ENCODE assay signal across 22 mouse cellular contexts in genomic region chr7:122167203-122167602, GRCm38 (mm10). TPM values are rescaled to one million over a fixed set of nuclear protein-coding genes. Genes with fewer than 3 reads are reported as not detected.
A peak's percentile ranks its signal among the peaks of the same experiment; 100 is the strongest.
DNase-seq lines count a peak whose midpoint lies in the region; TF ChIP-seq lines count a peak whose summit lies in the region.
"Had no signal": no experiment of that assay in that cellular context is flagged by ENCODE, and none has a peak within 500 bp of the region (broad histone marks: within the 10 kb centered on the region; RNA-seq: fewer than 3 reads in every experiment).

No protein-coding gene starts in this region.

- peaks cover 26% of the 10 kb centered on the region for H3K79me3 ChIP-seq in C2C12 (ENCODE audit: low read depth)

- DNase-seq in heart, adult 11 months, result peak; percentile 70
- DNase-seq in heart, embryonic 10.5 days (ENCODE audit: low spot score), result no peak
- DNase-seq in thymus, postnatal 0 days (ENCODE audit: low spot score), result no peak
- DNase-seq in cerebellum, adult 8-10 months, result no peak
- DNase-seq: adrenal gland, adult 2 months; adrenal gland, adult 8-10 months; adrenal gland, postnatal 10 days; adrenal gland, postnatal 14 days; adrenal gland, postnatal 25 days; adrenal gland, postnatal 36 days; B cell, adult 2 months; cerebellum, adult 11 months; cerebellum, adult 11-12 months; cerebellum, adult 18-20 months; cerebellum, adult 2 months had no signal

- WGBS in heart, embryonic 10.5 days, result 90% methylated on average over 7 of the region's 7 CpGs

- no peaks in the 10 kb centered on the region for H3K4me1 ChIP-seq in heart, embryonic 10.5 days

- peak overlapping the region; percentile 38 for H3K4me2 ChIP-seq in myocyte (ENCODE audit: low read depth)

- H3K36me3 ChIP-seq in heart, embryonic 10.5 days, result peaks cover 83% of the 10 kb centered on the region
- H3K36me3 ChIP-seq in C2C12 (ENCODE audit: control insufficient read depth, insufficient read depth) (peaks cover 71% of the 10 kb centered on the region), myocyte (ENCODE audit: control insufficient read depth, insufficient read depth) (peaks cover 20% of the 10 kb centered on the region)

- no peak overlapping the region for H3ac ChIP-seq in C2C12 (ENCODE audit: control insufficient read depth, insufficient read length, low read depth)
- no peak overlapping the region for H3ac ChIP-seq in myocyte (ENCODE audit: control insufficient read depth, insufficient read length)

- no peaks in the 10 kb centered on the region for H3K9me3 ChIP-seq in heart, embryonic 10.5 days
- H3K9me3 ChIP-seq: G1E had no signal

- no peaks in the 10 kb centered on the region for H3K27me3 ChIP-seq in heart, embryonic 10.5 days (ENCODE audit: insufficient read depth, poor library complexity, severe bottlenecking)
- no peaks in the 10 kb centered on the region for H3K27me3 ChIP-seq in C2C12 (ENCODE audit: control insufficient read depth, insufficient read depth, insufficient read length)
- H3K27me3 ChIP-seq in myocyte (ENCODE audit: control insufficient read depth, insufficient read depth, insufficient read length), result no peaks in the 10 kb centered on the region
- H3K27me3 ChIP-seq: CH12.LX, Patski had no signal

- no peak overlapping the region for H3K4me3 ChIP-seq in heart, embryonic 10.5 days
- H3K4me3 ChIP-seq in C2C12 (ENCODE audit: insufficient read depth, poor library complexity, severe bottlenecking), result no peak overlapping the region
- H3K4me3 ChIP-seq in myocyte, result no peak overlapping the region

- H3K79me2 ChIP-seq in C2C12 (ENCODE audit: control insufficient read depth, insufficient read depth) (peaks cover 30% of the 10 kb centered on the region), myocyte (ENCODE audit: control insufficient read depth, insufficient read depth) (peaks cover 5% of the 10 kb centered on the region)

- TF ChIP-seq CTCF in C2C12 (IDR thresholded peaks at IDR 0.05; ENCODE audit: control insufficient read depth, insufficient read depth, insufficient read length), result no peak

- no peak for TF ChIP-seq POLR2A in myocyte (IDR thresholded peaks at IDR 0.05; ENCODE audit: insufficient read length, low read depth)

- no peak overlapping the region for H3K27ac ChIP-seq in heart, embryonic 10.5 days

TF ChIP-seq in C2C12, 6 proteins besides CTCF, POLR2A, EP300 and RAD21:
- TF ChIP-seq USF1 (IDR thresholded peaks at IDR 0.05; ENCODE audit: low read depth) (no peak), MYOD1 (IDR thresholded peaks at IDR 0.05; ENCODE audit: control insufficient read depth, insufficient read length, low read depth) (peak; percentile 96)
TF ChIP-seq in C2C12: peak in this region for 1.

TF ChIP-seq in myocyte, 11 proteins besides CTCF, POLR2A, EP300 and RAD21:
- TF ChIP-seq REST (IDR thresholded peaks at IDR 0.05; ENCODE audit: insufficient read depth, insufficient read length) (no peak), E2F4 (IDR thresholded peaks at IDR 0.05; ENCODE audit: insufficient read depth) (no peak), POLR2AphosphoS2 (IDR thresholded peaks at IDR 0.05; ENCODE audit: insufficient read length, low read depth) (no peak), MYOD1 (IDR thresholded peaks at IDR 0.05; ENCODE audit: control insufficient read depth in 1 of 3, insufficient read length in 2 of 3, low read depth in 2 of 3) (peak; percentile 92 to 100 (median 98)), MYOG (IDR thresholded peaks at IDR 0.05; ENCODE audit: control insufficient read depth in 1 of 3, insufficient read depth in 1 of 3, insufficient read length in 2 of 3, low read depth in 2 of 3) (peak in 1 of 3 experiments; percentile 73), TCF3 (IDR thresholded peaks at IDR 0.05; ENCODE audit: insufficient read length, low read depth) (peak; percentile 60), USF1 (IDR thresholded peaks at IDR 0.05; ENCODE audit: low read depth) (no peak), MAX (IDR thresholded peaks at IDR 0.05; ENCODE audit: low read depth) (no peak), SRF (IDR thresholded peaks at IDR 0.05; ENCODE audit: control insufficient read depth, insufficient read length, low read depth) (no peak), TCF12 (IDR thresholded peaks at IDR 0.05; ENCODE audit: insufficient read depth, poor library complexity, severe bottlenecking) (peak; percentile 78), CEBPB (IDR thresholded peaks at IDR 0.05; ENCODE audit: insufficient read depth, poor library complexity, severe bottlenecking) (no peak)

RNA-seq across cellular contexts. Expression of gene Plk1, which starts 8.0 kb away (rescaled TPM):
- polyA plus RNA-seq in heart, embryonic 10.5 days (2016; fragmentation: Nextera tagmentation; extraction: Ambion mirVana), result 143 and 172 TPM in 2 replicates
- polyA plus RNA-seq in C2C12 (2012; fragmentation: generic; extraction: Trizol) (161 TPM), myocyte (2012; fragmentation: generic; extraction: Trizol) (57.8 TPM)
- polyA plus RNA-seq in thymus, postnatal 0 days (2015; fragmentation: Nextera tagmentation; extraction: Ambion mirVana), result 125 and 129 TPM in 2 replicates

RNA-seq across cellular contexts. Expression of gene Ern2, which starts 18.8 kb away (rescaled TPM):
- not detected in 2 replicates for polyA plus RNA-seq in heart, embryonic 10.5 days (2016; fragmentation: Nextera tagmentation; extraction: Ambion mirVana)
- not detected for polyA plus RNA-seq in C2C12 (2012; fragmentation: generic; extraction: Trizol)
- not detected for polyA plus RNA-seq in myocyte (2012; fragmentation: generic; extraction: Trizol)
- 0.08 and 0.10 TPM in 2 replicates for polyA plus RNA-seq in thymus, postnatal 0 days (2015; fragmentation: Nextera tagmentation; extraction: Ambion mirVana)
- polyA plus RNA-seq: activated CD4-positive, CD25-positive, alpha-beta regulatory T cell, adult 4 months; G1E; Patski had no signal

RNA-seq across cellular contexts. Expression of gene Dctn5, which starts 34.4 kb away (rescaled TPM):
- polyA plus RNA-seq in heart, embryonic 10.5 days (2016; fragmentation: Nextera tagmentation; extraction: Ambion mirVana), result 83.4 and 102 TPM in 2 replicates
- polyA plus RNA-seq in C2C12 (2012; fragmentation: generic; extraction: Trizol) (59.1 TPM), myocyte (2012; fragmentation: generic; extraction: Trizol) (53.3 TPM)
- 108 TPM in 2 replicates for polyA plus RNA-seq in thymus, postnatal 0 days (2015; fragmentation: Nextera tagmentation; extraction: Ambion mirVana)

RNA-seq across cellular contexts. Expression of gene Palb2, which starts 34.4 kb away (rescaled TPM):
- polyA plus RNA-seq in heart, embryonic 10.5 days (2016; fragmentation: Nextera tagmentation; extraction: Ambion mirVana), result 13.4 and 17.9 TPM in 2 replicates
- polyA plus RNA-seq in C2C12 (2012; fragmentation: generic; extraction: Trizol) (2.8 TPM), myocyte (2012; fragmentation: generic; extraction: Trizol) (0.48 TPM)
- polyA plus RNA-seq in thymus, postnatal 0 days (2015; fragmentation: Nextera tagmentation; extraction: Ambion mirVana), result 16.5 and 16.9 TPM in 2 replicates

RNA-seq across cellular contexts. Expression of gene Chp2, which starts 52.1 kb away (rescaled TPM):
- polyA plus RNA-seq in heart, embryonic 10.5 days (2016; fragmentation: Nextera tagmentation; extraction: Ambion mirVana), result 0.18 TPM in 1 of 2 replicates, not detected in the other
- polyA plus RNA-seq in C2C12 (2012; fragmentation: generic; extraction: Trizol), result not detected
- not detected for polyA plus RNA-seq in myocyte (2012; fragmentation: generic; extraction: Trizol)
- polyA plus RNA-seq in thymus, postnatal 0 days (2015; fragmentation: Nextera tagmentation; extraction: Ambion mirVana), result 0.64 and 0.75 TPM in 2 replicates
- polyA plus RNA-seq: activated CD4-positive, CD25-positive, alpha-beta regulatory T cell, adult 4 months; CD4-positive, CD25-positive, alpha-beta regulatory T cell, adult 4 months; G1E; Patski had no signal
